Mouse (Mus musculus) kidney, embryonic 14.5 days (tissue): ENCODE measurements around the gene Tmem63b. TPM values are rescaled to one million over a fixed set of nuclear protein-coding genes. Genes with fewer than 3 reads are reported as not detected.

Experiments used
- ATAC-seq: fragments of 200-750 bp; cut with Nextera tagmentation; 2 replicates; pipeline ENCODE4 v1.8.0; 2017; ENCODE audit warnings: moderate number of reproducible peaks, mild to moderate bottlenecking, moderate TSS enrichment, moderate library complexity; ENCODE audit not compliant: low FRiP score, low TSS enrichment
- H3K27ac ChIP-seq: fragments of 300-500 bp; sonication (generic); 2 replicates; pipeline ENCODE4 v1.5.1; 2014; ENCODE audit warnings: low read depth, mild to moderate bottlenecking, low read length, moderate library complexity, mixed read lengths
- H3K27me3 ChIP-seq: fragments of 300-500 bp; sonication (generic); 2 replicates; pipeline ENCODE4 v1.6.1; 2014; ENCODE audit warnings: mild to moderate bottlenecking, low read length; ENCODE audit not compliant: control insufficient read depth, insufficient read depth
- H3K36me3 ChIP-seq: fragments of 300-500 bp; sonication (generic); 2 replicates; pipeline ENCODE4 v1.6.1; 2014; ENCODE audit warnings: low read length, mixed read lengths; ENCODE audit not compliant: control insufficient read depth, insufficient read depth
- H3K4me1 ChIP-seq: fragments of 300-500 bp; sonication (generic); 2 replicates; pipeline ENCODE4 v1.6.1; 2014; ENCODE audit warnings: low read length, mixed read lengths; ENCODE audit not compliant: control insufficient read depth, insufficient read depth
- H3K4me2 ChIP-seq: fragments of 300-500 bp; sonication (generic); replicated peaks from 2 replicates; pipeline ENCODE4 v1.6.1; 2014; ENCODE audit warnings: low read depth, mild to moderate bottlenecking, low read length
- H3K4me3 ChIP-seq: fragments of 300-500 bp; sonication (generic); 2 replicates; pipeline ENCODE4 v1.5.1; 2014; ENCODE audit warnings: mild to moderate bottlenecking, low read length
- H3K9ac ChIP-seq: fragments of 300-500 bp; sonication (generic); 2 replicates; pipeline ENCODE4 v1.6.1; 2014; ENCODE audit warnings: low read depth, mild to moderate bottlenecking, low read length, moderate library complexity
- H3K9me3 ChIP-seq: fragments of 300-500 bp; sonication (generic); 2 replicates; pipeline ENCODE4 v1.6.1; 2016; ENCODE audit warnings: low read length; ENCODE audit not compliant: control insufficient read depth
- WGBS: fragments of 180-500 bp; shearing (Covaris S2); extraction: QIAGEN DNeasy Blood & Tissue Kit; methylation state at CpG from one replicate; pipeline ENCODE4 v1.1.7; 2014; 5-methylcytosine and 5-hydroxymethylcytosine counted together
- polyA plus RNA-seq: library from polyadenylated mRNA; unstranded; fragments of >200 nt; fragmentation: Nextera tagmentation; extraction: Ambion mirVana; gene quantifications from 2 replicates; pipeline ENCODE4 v1.2.1, GENCODE M21; 2014

Tmem63b gene
- polyA plus RNA-seq, 1 experiment from 2014 or later = 28.0 TPM

DNA sequence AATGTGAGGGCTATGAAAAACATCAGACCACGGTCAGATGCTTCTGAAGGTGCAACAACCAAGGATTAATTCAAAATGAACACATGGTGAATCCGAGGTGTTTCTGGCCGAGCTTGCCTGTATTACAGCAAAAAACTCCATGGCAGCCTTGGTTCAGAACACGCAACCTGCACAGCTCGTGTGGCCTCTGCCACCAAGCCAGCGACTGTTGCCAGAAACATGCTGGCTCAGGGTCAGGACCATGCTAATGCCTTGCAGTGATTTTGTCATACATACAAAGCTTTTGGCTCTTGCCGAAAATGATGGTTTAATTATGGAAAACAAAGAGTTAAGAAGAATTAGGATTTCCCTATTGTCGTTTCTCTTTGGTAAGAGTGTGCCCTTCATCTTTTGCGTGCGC lies 18.7 kb downstream of the Tmem63b start:
- Histone ChIP-seq H3K27ac (no peak overlapping the region), H3K9me3 (no peaks in the 10 kb centered on the region), H3K4me2 (no peak overlapping the region), H3K9ac (no peak overlapping the region), H3K4me1 (no peaks in the 10 kb centered on the region), H3K27me3 (no peaks in the 10 kb centered on the region), H3K36me3 (peaks cover 64% of the 10 kb centered on the region), H3K4me3 (no peak overlapping the region)
- 93% methylated on average over 10 of the region's 10 CpGs for WGBS
- no peak for ATAC-seq

DNA sequence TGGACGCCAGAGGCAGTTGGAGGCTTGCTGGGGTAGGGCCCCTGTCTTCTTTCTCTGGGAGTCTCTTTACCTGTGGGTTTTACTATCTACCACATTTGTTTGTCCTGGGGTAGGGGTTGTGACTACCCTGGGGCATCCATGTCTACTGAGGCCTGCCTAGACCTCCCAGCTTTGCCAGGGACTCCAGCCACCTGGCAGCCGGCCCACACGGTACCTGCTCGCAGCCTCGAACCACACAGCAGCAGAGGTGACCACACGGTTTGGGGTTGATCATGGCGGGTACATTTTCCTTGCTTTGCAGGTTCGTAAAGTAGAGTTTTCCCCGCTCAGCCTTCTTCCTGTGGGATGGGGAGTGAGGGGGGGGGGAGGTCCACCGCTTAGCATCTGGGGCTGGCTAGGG lies 19.2 kb downstream of the Tmem63b start:
- no peak overlapping the region for H3K4me3 ChIP-seq
- no peak for ATAC-seq
- peaks cover 62% of the 10 kb centered on the region for H3K36me3 ChIP-seq
- no peak overlapping the region for H3K27ac ChIP-seq
- no peak overlapping the region for H3K9ac ChIP-seq
- no peak overlapping the region for H3K4me2 ChIP-seq
- WGBS = 85% methylated on average over 10 of the region's 10 CpGs
- no peaks in the 10 kb centered on the region for H3K4me1 ChIP-seq
- no peaks in the 10 kb centered on the region for H3K27me3 ChIP-seq
- H3K9me3 ChIP-seq = no peaks in the 10 kb centered on the region

DNA sequence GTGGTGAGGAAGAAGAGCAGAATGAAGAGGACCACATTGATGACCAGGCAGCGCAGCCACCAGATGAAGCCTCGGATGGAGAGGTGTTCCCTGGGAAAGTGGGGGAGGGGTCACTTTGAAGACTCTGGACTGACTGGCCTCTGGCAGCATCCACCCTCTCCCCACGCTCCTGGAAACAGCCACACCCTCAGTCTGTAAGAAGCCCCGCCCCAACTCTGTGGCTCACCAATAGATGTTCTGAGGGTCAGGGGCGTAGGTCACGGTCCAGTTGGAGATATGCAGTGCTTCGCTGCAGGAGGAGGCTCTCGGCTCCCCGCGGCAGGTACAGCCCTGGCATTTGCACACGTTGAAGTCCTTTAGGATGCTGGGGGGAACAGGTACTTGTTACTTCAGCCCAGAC lies 20.6 kb downstream of the Tmem63b start:
- Histone ChIP-seq H3K4me2 (no peak overlapping the region), H3K27me3 (no peaks in the 10 kb centered on the region), H3K9me3 (no peaks in the 10 kb centered on the region), H3K4me1 (no peaks in the 10 kb centered on the region), H3K9ac (no peak overlapping the region), H3K36me3 (peaks cover 53% of the 10 kb centered on the region), H3K27ac (no peak overlapping the region), H3K4me3 (no peak overlapping the region)
- ATAC-seq = no peak
- WGBS = 73% methylated on average over 11 of the region's 11 CpGs

DNA sequence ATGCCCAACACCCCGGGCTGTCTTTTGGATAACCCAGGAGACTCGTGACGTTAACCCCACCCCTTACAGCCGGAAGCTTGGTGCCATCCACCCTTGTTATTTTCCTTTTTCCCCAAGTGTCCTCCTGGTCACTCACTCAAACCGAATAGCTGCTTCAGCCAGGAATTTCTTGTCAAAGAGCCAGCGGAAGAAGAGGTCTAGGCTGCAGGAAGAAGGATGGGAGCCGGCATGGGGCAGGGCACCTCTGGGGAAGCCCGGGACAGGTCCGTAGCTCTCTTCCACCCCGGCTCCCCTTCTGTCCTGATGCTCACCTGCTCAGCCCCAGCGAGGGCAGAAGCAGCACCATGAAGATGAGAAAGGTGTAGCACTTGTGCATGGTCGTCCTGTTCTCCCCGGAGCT lies 22.1 kb downstream of the Tmem63b start:
- WGBS = 90% methylated on average over 13 of the region's 13 CpGs
- peaks cover 40% of the 10 kb centered on the region for H3K36me3 ChIP-seq
- peaks cover 12% of the 10 kb centered on the region for H3K4me1 ChIP-seq
- H3K9me3 ChIP-seq = no peaks in the 10 kb centered on the region
- H3K9ac ChIP-seq = no peak overlapping the region
- H3K4me2 ChIP-seq = no peak overlapping the region
- H3K27ac ChIP-seq = no peak overlapping the region
- ATAC-seq = no peak
- no peak overlapping the region for H3K4me3 ChIP-seq
- H3K27me3 ChIP-seq = no peaks in the 10 kb centered on the region

DNA sequence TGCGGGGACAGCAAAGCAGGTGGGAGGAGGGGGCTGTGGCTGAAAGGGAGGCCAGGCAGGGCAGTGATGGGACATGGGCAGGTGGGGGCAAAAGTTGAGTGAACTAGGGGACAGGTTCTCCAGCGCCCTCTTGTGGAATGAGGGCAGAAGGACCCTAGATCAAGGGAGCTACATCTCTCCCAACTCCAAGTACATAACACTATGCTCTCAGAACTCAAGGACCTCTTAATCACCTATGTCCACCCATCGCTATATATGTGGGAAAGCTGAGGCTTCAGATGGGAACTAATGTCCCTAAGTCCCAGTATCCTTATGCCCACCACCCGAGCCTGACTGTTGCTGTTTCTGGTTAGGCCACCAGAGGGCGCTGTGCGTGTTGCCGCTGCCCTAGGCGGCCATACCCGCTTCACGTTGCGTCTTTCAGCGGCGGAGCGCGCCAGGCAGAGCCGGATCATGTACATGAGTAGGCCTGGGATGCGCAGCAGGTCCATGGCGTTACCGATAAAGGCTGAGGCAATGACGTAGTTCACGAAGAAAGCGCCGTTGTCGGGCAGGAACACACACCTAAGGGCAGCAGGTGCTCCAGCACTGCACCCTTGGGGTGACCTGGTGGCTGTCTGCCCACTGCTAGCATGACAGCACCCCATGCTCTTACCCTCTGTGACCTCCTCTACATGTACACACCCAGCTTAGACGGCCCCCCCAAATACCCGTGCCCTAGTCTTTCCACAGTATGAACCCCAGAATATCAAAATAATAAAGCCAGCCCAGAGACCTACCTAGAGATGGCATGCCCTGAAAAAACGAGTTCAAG lies 23.4 kb downstream of the Tmem63b start:
- peaks cover 32% of the 10 kb centered on the region for H3K36me3 ChIP-seq
- 0 out of 2 replicates have a peak overlapping the region, but pooled peaks have one; percentile 2 for H3K4me2 ChIP-seq
- peaks cover 12% of the 10 kb centered on the region for H3K4me1 ChIP-seq
- no peaks in the 10 kb centered on the region for H3K27me3 ChIP-seq
- no peak overlapping the region for H3K9ac ChIP-seq
- H3K4me3 ChIP-seq = no peak overlapping the region
- peak; percentile 33; the same call in 1 of the 2 replicates for ATAC-seq
- WGBS = 32% methylated on average over 26 of the region's 27 CpGs
- no peak overlapping the region for H3K27ac ChIP-seq
- no peaks in the 10 kb centered on the region for H3K9me3 ChIP-seq

DNA sequence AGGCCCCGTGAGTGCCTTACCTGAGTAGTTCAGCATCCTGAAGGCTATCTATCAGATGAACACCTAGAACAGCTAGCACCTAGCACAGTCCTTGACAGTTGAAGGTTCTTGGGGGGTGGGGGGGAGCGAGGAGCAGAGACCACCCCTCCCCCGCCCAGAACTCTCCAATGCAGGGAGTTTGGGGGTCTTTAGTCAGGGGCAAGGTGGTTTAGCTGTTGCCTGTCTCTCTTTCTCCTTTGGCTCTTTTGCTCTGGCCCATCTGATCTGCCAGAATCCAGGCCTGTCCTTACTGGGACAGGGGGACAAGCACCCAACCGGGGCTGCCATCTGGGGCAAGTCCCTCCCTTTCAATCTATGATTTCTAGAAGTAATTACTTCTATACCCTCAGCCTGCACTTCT lies 27.5 kb downstream of the Tmem63b start, which contains the start of gene Capn11:
Gene Capn11 (minus strand): TSS at position 101 of the 400 bp plus-strand sequence.
- H3K9ac ChIP-seq = peak within 1 kb of the TSS; percentile 31; the same call in 1 of the 2 replicates
- H3K27me3 ChIP-seq = no peaks in the 10 kb centered on the region
- no peaks in the 10 kb centered on the region for H3K9me3 ChIP-seq
- H3K27ac ChIP-seq = no peak within 1 kb of the TSS
- no peak within 1 kb of the TSS for H3K4me2 ChIP-seq
- H3K36me3 ChIP-seq = peaks cover 6% of the 10 kb centered on the region
- peaks cover 12% of the 10 kb centered on the region for H3K4me1 ChIP-seq
- WGBS = 77% methylated on average over 4 of the region's 4 CpGs
- H3K4me3 ChIP-seq = no peak within 1 kb of the TSS
- no peak for ATAC-seq

DNA sequence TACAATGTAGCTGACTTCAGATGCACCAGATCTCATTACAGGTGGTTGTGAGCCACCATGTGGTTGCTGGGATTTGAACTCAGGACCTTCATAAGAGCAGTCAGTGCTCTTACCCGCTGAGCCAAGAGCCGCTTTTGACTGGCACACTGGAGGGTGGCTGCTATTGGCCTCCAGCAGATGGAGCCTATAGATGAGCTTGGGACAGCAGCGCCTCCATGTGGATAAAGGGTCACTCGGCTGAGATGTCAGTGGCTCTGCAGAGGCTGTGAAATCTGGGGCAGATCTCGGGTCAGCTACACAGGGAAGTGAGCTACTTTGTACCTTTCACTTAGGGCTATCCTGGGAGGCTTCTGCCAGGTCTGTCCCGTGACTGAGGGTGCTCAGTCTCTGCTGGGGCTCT lies 30.9 kb downstream of the Tmem63b start:
- Histone ChIP-seq H3K4me3 (no peak overlapping the region), H3K27me3 (no peaks in the 10 kb centered on the region), H3K4me2 (no peak overlapping the region), H3K36me3 (no peaks in the 10 kb centered on the region), H3K9ac (no peak overlapping the region), H3K27ac (no peak overlapping the region), H3K4me1 (peaks cover 11% of the 10 kb centered on the region), H3K9me3 (no peaks in the 10 kb centered on the region)
- ATAC-seq = no peak
- WGBS = 27% methylated on average over 6 of the region's 6 CpGs

DNA sequence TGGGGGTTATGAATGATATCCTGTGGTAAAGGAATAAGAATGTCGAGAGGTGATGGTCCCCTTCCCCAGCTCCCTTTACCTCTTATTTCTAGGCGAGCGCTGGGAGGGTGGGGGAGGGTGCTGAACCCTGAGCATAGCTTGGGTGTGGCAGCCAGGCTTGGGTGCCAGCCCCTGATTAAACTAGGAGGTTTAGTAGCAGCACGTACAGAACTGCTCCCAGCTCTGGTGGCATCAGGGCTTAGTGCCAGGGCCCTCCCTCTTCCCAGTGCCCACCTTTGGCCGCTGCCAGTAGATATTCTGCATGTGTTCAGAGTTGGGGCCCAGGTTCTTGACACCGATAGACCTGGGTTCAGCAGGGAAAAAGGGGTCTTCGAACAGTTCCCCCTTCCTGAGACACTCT lies 33.5 kb downstream of the Tmem63b start:
- Histone ChIP-seq H3K27me3 (no peaks in the 10 kb centered on the region), H3K4me2 (no peak overlapping the region), H3K4me3 (no peak overlapping the region), H3K9ac (no peak overlapping the region), H3K36me3 (no peaks in the 10 kb centered on the region), H3K9me3 (no peaks in the 10 kb centered on the region), H3K27ac (no peak overlapping the region), H3K4me1 (no peaks in the 10 kb centered on the region)
- 64% methylated on average over 7 of the region's 7 CpGs for WGBS
- no peak for ATAC-seq

DNA sequence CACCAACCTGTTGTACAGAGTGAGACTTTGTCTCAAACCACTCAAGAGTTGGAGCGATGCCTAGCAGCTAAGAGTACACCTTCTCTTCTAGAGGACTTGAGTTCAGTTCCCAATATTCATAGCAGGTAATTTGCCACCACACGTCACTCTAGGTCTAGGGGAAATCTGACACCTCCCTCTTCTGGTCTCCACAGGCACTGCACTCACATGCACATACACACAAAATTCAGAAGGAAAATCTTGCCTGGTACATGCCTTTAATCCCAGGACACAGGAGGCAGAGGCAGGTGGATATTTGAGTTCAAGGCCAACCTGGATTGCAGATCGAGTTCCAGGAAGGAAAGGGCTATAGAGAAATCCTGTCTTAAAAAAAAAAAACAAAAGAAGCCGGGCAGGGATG lies 42.5 kb downstream of the Tmem63b start:
- WGBS = 95% methylated on average over 4 of the region's 4 CpGs

More for the DNA sequence above, 42.5 kb downstream of the Tmem63b start:
- Histone ChIP-seq H3K27ac (no peak overlapping the region), H3K9me3 (no peaks in the 10 kb centered on the region), H3K4me3 (no peak overlapping the region), H3K27me3 (no peaks in the 10 kb centered on the region), H3K36me3 (no peaks in the 10 kb centered on the region), H3K9ac (no peak overlapping the region), H3K4me1 (no peaks in the 10 kb centered on the region), H3K4me2 (no peak overlapping the region)
- no peak for ATAC-seq
